Mouse (Mus musculus) lung, adult 18-20 months (tissue): ENCODE data around the gene 4933416C03Rik.

Experiments used
- DNase-seq, 2 experiments: peaks; one replicate each; pipeline ENCODE4 v3.0.0; 2022; ENCODE audit warnings: mixed read lengths in 2 of 2

Gene 4933416C03Rik

GRCm38 (mm10) chr10:116078636-116079035, 35.1 kb downstream of the 4933416C03Rik start:
- no peak for DNase-seq

GRCm38 (mm10) chr10:116075954-116076353, 37.8 kb downstream of the 4933416C03Rik start:
- no peak for DNase-seq
